Mouse (Mus musculus): ENCODE measurements around the gene Pptc7.

DNA sequence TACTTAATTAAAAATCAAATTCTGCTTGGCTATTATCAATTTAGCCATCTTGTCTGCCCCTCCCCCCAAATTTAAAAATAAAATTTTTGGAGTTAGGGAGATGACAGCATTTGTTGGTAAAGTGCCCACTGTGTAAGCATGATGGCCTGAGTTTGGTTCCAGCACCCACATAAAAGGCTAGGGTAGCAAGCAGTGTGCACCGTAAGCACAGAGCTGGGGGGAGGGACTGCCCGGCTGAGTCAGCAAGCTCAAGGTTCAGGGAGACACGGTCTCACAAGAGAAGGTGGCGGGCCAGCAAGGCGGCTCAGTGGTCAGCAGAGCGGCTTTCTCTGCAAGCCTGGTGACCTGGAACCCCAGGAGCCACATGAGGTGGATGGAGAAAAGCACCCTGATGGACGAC, 21.3 kb downstream of the Pptc7 start:
- TF ChIP-seq CTCF (IDR thresholded peaks at IDR 0.05; ENCODE audit: extremely low read depth, insufficient read length, insufficient replicate concordance, low read depth, low read length) = no peak
- no peak for TF ChIP-seq POLR2A (IDR thresholded peaks at IDR 0.05; ENCODE audit: low read depth, low read length)

All from small intestine, adult 2 months (tissue).